Comparison of ENCODE assay signal across 8 mouse cellular contexts in genomic region chr14:27335331-27336207, GRCm38 (mm10).
DNase-seq lines count a peak whose midpoint lies in the region; ATAC-seq and TF ChIP-seq lines count a peak whose summit lies in the region.

No protein-coding gene starts in this region.

- DNase-seq in CH12.LX (ENCODE audit: extremely low read depth), result peak; percentile 73
- DNase-seq in heart, postnatal 0 days (ENCODE audit: low spot score), result peak; percentile 78
- peak; percentile 93 to 95 for DNase-seq in kidney, postnatal 36 days
- peak; percentile 73 for DNase-seq in liver, embryonic 13.5 days
- peak; percentile 84 to 91 for DNase-seq in natural killer cell, adult 2 months (ENCODE audit: low spot score in 2 of 2)
- peak; percentile 94 for DNase-seq in splenic B cell, adult 2 months (ENCODE audit: low read depth, low spot score)

- WGBS in forebrain, embryonic 13.5 days, result 3% methylated on average over 37 of the region's 37 CpGs
- whole genome bisulfite sequencing in heart, postnatal 0 days, result 2% methylated on average over 37 of the region's 37 CpGs
- WGBS in liver, embryonic 13.5 days (ENCODE audit: insufficient replicate concordance), result 3% methylated on average over 37 of the region's 37 CpGs

- H3K4me1 ChIP-seq in CH12.LX (ENCODE audit: control insufficient read depth in 1 of 2, insufficient read depth in 2 of 2), result peaks cover 10 to 22% of the 10 kb centered on the region in 2 experiments
- peaks cover 16% of the 10 kb centered on the region for H3K4me1 ChIP-seq in forebrain, embryonic 13.5 days
- H3K4me1 ChIP-seq in heart, postnatal 0 days (ENCODE audit: control insufficient read depth, insufficient read depth), result peaks cover 17% of the 10 kb centered on the region
- peaks cover 27% of the 10 kb centered on the region for H3K4me1 ChIP-seq in liver, embryonic 13.5 days (replicated peaks)

- no peak; the same call in 1 of the 2 replicates for TF ChIP-seq POLR2A in CH12.LX (IDR thresholded peaks at IDR 0.05; ENCODE audit: low read depth, low read length)

- no peak for TF ChIP-seq CTCF in CH12.LX (conservative IDR thresholded peaks at IDR 0.05 in 1 of 2, IDR thresholded peaks at IDR 0.05 in 1 of 2; ENCODE audit: low read depth in 2 of 2, low read length in 2 of 2)
- TF ChIP-seq CTCF in heart, postnatal 0 days (IDR thresholded peaks at IDR 0.05; ENCODE audit: low read depth), result no peak

- H3K4me3 ChIP-seq in CH12.LX (replicated peaks in 1 of 3; ENCODE audit: low read depth in 2 of 3, low read length in 2 of 3, poor library complexity in 1 of 3), result peak overlapping the region; percentile 30 to 54 (median 44)
- peak overlapping the region; percentile 48 for H3K4me3 ChIP-seq in forebrain, embryonic 13.5 days
- H3K4me3 ChIP-seq in heart, postnatal 0 days (ENCODE audit: low read depth, low read length), result peak overlapping the region; percentile 54
- peak overlapping the region; percentile 63 for H3K4me3 ChIP-seq in liver, embryonic 13.5 days (replicated peaks)

- in situ Hi-C loops in CH12.LX (cut with MboI; ENCODE audit: low pct_ligation_motif_present, low pct_unique_long_range_greater_than_20kb, low sequenced_read_pairs), result loop anchor here (10.0 kb wide), 1 partner anchor 141 kb away; no protein-coding TSS in a partner anchor

- H3K27me3 ChIP-seq in CH12.LX (replicated peaks), result peaks cover 26% of the 10 kb centered on the region
- peaks cover 31% of the 10 kb centered on the region for H3K27me3 ChIP-seq in forebrain, embryonic 13.5 days
- no peaks in the 10 kb centered on the region for H3K27me3 ChIP-seq in heart, postnatal 0 days (ENCODE audit: control insufficient read depth, insufficient read depth, low read length)
- H3K27me3 ChIP-seq in liver, embryonic 13.5 days, result peaks cover 12% of the 10 kb centered on the region
- no peaks in the 10 kb centered on the region for H3K27me3 ChIP-seq in splenic B cell, adult 2 months (ENCODE audit: control insufficient read depth, insufficient read depth, low read length, poor library complexity, severe bottlenecking)

- H3K4me2 ChIP-seq in CH12.LX (ENCODE audit: insufficient read depth, low read depth, poor library complexity, severe bottlenecking), result peak overlapping the region; percentile 99
- peak overlapping the region; percentile 83 for H3K4me2 ChIP-seq in forebrain, embryonic 13.5 days
- peak overlapping the region; percentile 79 for H3K4me2 ChIP-seq in heart, postnatal 0 days (ENCODE audit: low read depth, low read length)
- H3K4me2 ChIP-seq in liver, embryonic 13.5 days, result peak overlapping the region; percentile 84

- dilution Hi-C loops in CH12.LX (cut with MboI; ENCODE audit: extremely low pct_ligation_motif_present, extremely low pct_unique_long_range_greater_than_20kb, low sequenced_read_pairs), result no loop called here

- H3K9me3 ChIP-seq in CH12.LX (replicated peaks; ENCODE audit: low read length), result no peaks in the 10 kb centered on the region
- H3K9me3 ChIP-seq in forebrain, embryonic 13.5 days (replicated peaks), result no peaks in the 10 kb centered on the region
- H3K9me3 ChIP-seq in heart, postnatal 0 days (replicated peaks; ENCODE audit: control insufficient read depth, low read length), result no peaks in the 10 kb centered on the region
- H3K9me3 ChIP-seq in liver, embryonic 13.5 days (replicated peaks), result no peaks in the 10 kb centered on the region

- H3K36me3 ChIP-seq in CH12.LX (replicated peaks in 1 of 2; ENCODE audit: control insufficient read depth in 1 of 2, insufficient read depth in 1 of 2, low read length in 1 of 2), result no peaks in the 10 kb centered on the region
- no peaks in the 10 kb centered on the region for H3K36me3 ChIP-seq in forebrain, embryonic 13.5 days (ENCODE audit: poor library complexity, severe bottlenecking)
- no peaks in the 10 kb centered on the region for H3K36me3 ChIP-seq in heart, postnatal 0 days (replicated peaks; ENCODE audit: control insufficient read depth, insufficient read depth, low read length)
- H3K36me3 ChIP-seq in liver, embryonic 13.5 days, result no peaks in the 10 kb centered on the region
- H3K36me3 ChIP-seq in splenic B cell, adult 2 months (ENCODE audit: control insufficient read depth, insufficient read depth, low read length, poor library complexity, severe bottlenecking), result no peaks in the 10 kb centered on the region; the same call in 1 of the 2 replicates

- H3K27ac ChIP-seq in CH12.LX (ENCODE audit: insufficient read depth, low read depth), result no peak overlapping the region
- no peak overlapping the region for H3K27ac ChIP-seq in forebrain, embryonic 13.5 days
- H3K27ac ChIP-seq in heart, postnatal 0 days (ENCODE audit: low read depth), result no peak overlapping the region
- no peak overlapping the region for H3K27ac ChIP-seq in liver, embryonic 13.5 days

- TF ChIP-seq RAD21 in CH12.LX (IDR thresholded peaks at IDR 0.05; ENCODE audit: low read depth, low read length), result no peak; the same call in 1 of the 2 replicates

- TF ChIP-seq EP300 in CH12.LX (IDR thresholded peaks at IDR 0.05; ENCODE audit: low read length), result no peak
- no peak for TF ChIP-seq EP300 in heart, postnatal 0 days (IDR thresholded peaks at IDR 0.05; ENCODE audit: low read depth)

- peak; percentile 85 for ATAC-seq in cerebellum, adult (ENCODE audit: insufficient number of reproducible peaks, low FRiP score, low TSS enrichment)
- ATAC-seq in forebrain, embryonic 13.5 days, result peak; percentile 93
- peak; percentile 89 for ATAC-seq in heart, postnatal 0 days (ENCODE audit: insufficient read depth, low read depth)
- ATAC-seq in liver, embryonic 13.5 days (ENCODE audit: low read depth), result peak; percentile 94

- H3K79me2 ChIP-seq in CH12.LX (replicated peaks; ENCODE audit: control insufficient read depth, extremely low read depth, insufficient read depth, poor library complexity, severe bottlenecking), result no peaks in the 10 kb centered on the region

- H3K9ac ChIP-seq in CH12.LX (ENCODE audit: insufficient read depth, low read depth), result no peak overlapping the region
- peak overlapping the region; percentile 70 for H3K9ac ChIP-seq in forebrain, embryonic 13.5 days
- peak overlapping the region; percentile 66 for H3K9ac ChIP-seq in heart, postnatal 0 days (replicated peaks; ENCODE audit: low read depth, low read length)
- peak overlapping the region; percentile 66 for H3K9ac ChIP-seq in liver, embryonic 13.5 days

TF ChIP-seq in CH12.LX, 34 proteins besides CTCF, POLR2A, EP300 and RAD21:
- TF ChIP-seq TCF12 (IDR thresholded peaks at IDR 0.05; ENCODE audit: low read depth, low read length) (0 out of 2 replicates have a peak, but pooled peaks have one; percentile 18), GABPA (IDR thresholded peaks at IDR 0.05; ENCODE audit: insufficient replicate concordance, low read depth, low read length) (no peak)
